Mouse (Mus musculus) intestine, embryonic 16.5 days (tissue): Measurements from ENCODE around the gene Spns2. TPM values are rescaled to one million over a fixed set of nuclear protein-coding genes. Genes with fewer than 3 reads are reported as not detected.

Source experiments
- ATAC-seq: fragments of 200-750 bp; cut with Nextera tagmentation; 2 replicates; pipeline ENCODE4 v1.8.0; 2017; ENCODE audit warnings: moderate TSS enrichment, moderate library complexity
- H3K27ac ChIP-seq: fragments of 300-500 bp; sonication (generic); 2 replicates; pipeline ENCODE4 v1.5.1; 2014; ENCODE audit warnings: mild to moderate bottlenecking, low read length
- H3K27me3 ChIP-seq: fragments of 300-500 bp; sonication (generic); replicated peaks from 2 replicates; pipeline ENCODE4 v1.6.1; 2014; ENCODE audit warnings: low read length, control low read depth, mixed read lengths; ENCODE audit not compliant: control insufficient read depth, insufficient read depth
- H3K36me3 ChIP-seq: fragments of 300-500 bp; sonication (generic); 2 replicates; pipeline ENCODE4 v1.6.1; 2014; ENCODE audit warnings: low read length, control low read depth; ENCODE audit not compliant: control insufficient read depth, insufficient read depth
- H3K4me1 ChIP-seq: fragments of 300-500 bp; sonication (generic); 2 replicates; pipeline ENCODE4 v1.6.1; 2014; ENCODE audit warnings: low read length, control low read depth, mixed read lengths; ENCODE audit not compliant: control insufficient read depth, insufficient read depth
- H3K4me2 ChIP-seq: fragments of 300-500 bp; sonication (generic); 2 replicates; pipeline ENCODE4 v1.6.1; 2014; ENCODE audit warnings: low read depth, low read length, control low read depth
- H3K4me3 ChIP-seq: fragments of 300-500 bp; sonication (generic); 2 replicates; pipeline ENCODE4 v1.5.1; 2014; ENCODE audit warnings: mild to moderate bottlenecking, low read length
- H3K9ac ChIP-seq: fragments of 300-500 bp; sonication (generic); 2 replicates; pipeline ENCODE4 v1.6.1; 2014; ENCODE audit warnings: low read depth, low read length
- H3K9me3 ChIP-seq: fragments of 300-500 bp; sonication (generic); 2 replicates; pipeline ENCODE4 v1.6.1; 2016; ENCODE audit warnings: low read length, control low read depth; ENCODE audit not compliant: control insufficient read depth
- WGBS: fragments of 180-500 bp; shearing (Covaris S2); extraction: QIAGEN DNeasy Blood & Tissue Kit; methylation state at CpG from one replicate; pipeline ENCODE4 v1.1.7; 2014; 5-methylcytosine and 5-hydroxymethylcytosine counted together
- polyA plus RNA-seq: library from polyadenylated mRNA; unstranded; fragments of >200 nt; fragmentation: Nextera tagmentation; extraction: Ambion mirVana; gene quantifications from 2 replicates; pipeline ENCODE4 v1.2.1, GENCODE M21; 2015

Gene Spns2
- polyA plus RNA-seq, 1 experiment from 2014 or later, result 5.9 TPM

DNA sequence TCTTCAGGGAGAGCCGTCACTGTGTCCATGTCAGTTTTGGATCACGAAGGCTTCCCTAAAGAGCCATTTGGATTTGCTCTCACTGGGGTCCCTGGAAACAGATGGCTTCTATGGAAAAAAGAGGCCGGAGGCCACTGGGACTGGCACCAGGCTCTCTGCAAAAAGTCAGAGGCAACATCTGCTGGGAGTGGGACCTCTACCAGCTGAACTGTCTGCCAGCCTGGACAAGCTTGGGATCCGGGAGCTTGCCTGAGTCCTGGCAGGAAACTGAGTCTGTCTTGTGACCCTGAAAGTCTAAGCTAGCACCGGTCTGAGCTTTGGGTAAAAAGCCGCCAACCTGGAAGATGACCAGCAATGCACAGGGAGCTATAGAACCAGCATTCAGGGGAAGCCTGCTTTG is 18.3 kb downstream of the Spns2 start:
- H3K4me2 ChIP-seq, result no peak overlapping the region
- no peaks in the 10 kb centered on the region for H3K36me3 ChIP-seq
- H3K9ac ChIP-seq, result no peak overlapping the region
- ATAC-seq, result no peak
- H3K9me3 ChIP-seq, result no peaks in the 10 kb centered on the region
- H3K27ac ChIP-seq, result no peak overlapping the region
- WGBS, result 82% methylated on average over 6 of the region's 6 CpGs
- H3K4me3 ChIP-seq, result no peak overlapping the region
- peaks cover 55% of the 10 kb centered on the region for H3K4me1 ChIP-seq
- H3K27me3 ChIP-seq, result no peaks in the 10 kb centered on the region

DNA sequence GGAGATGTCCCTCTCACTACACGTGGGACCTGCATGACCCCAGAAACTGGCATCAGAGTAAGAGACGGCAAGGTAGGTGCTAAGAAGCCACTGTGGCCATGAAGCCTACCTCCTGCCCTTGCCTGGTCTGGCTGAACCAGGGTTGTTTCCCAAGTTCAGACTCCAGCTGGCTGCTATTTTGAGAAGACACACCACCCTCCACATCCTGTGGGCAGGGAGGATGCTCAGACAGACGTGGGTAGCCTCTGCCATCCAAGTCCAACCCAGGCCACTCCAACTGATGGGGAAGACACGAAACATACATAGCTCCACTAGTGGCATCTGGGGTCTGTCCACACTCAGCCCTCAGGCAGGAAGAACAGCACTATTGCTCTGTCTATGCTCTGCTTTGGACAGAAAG is 19.7 kb downstream of the Spns2 start:
- Histone ChIP-seq H3K36me3 (no peaks in the 10 kb centered on the region), H3K9me3 (no peaks in the 10 kb centered on the region), H3K4me2 (no peak overlapping the region), H3K27ac (peak overlapping the region; percentile 47; the same call in 1 of the 2 replicates), H3K4me3 (no peak overlapping the region), H3K27me3 (no peaks in the 10 kb centered on the region), H3K9ac (no peak overlapping the region), H3K4me1 (peaks cover 56% of the 10 kb centered on the region)
- WGBS, result 66% methylated on average over 4 of the region's 4 CpGs
- ATAC-seq, result no peak

DNA sequence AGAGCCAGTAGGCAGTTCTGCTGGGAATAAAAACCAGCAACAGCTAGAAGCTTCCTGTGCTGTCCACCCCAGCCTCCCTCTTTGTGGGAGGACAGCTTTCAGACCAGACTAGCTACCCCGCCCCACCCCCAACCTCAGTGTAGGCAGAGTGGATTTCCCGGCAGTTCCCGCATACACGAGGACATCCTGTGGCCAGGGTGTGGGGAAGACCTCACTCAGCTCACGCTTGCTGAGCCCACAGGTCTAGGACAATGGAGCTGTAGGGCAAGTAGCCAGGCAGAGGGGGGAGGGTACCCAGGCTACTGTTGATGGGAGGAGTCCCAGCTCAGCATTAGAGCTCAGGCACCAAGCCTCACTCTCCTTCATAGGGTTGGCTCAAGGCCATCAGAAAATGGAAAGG is 20.5 kb downstream of the Spns2 start:
- H3K27me3 ChIP-seq, result no peaks in the 10 kb centered on the region
- 0 out of 2 replicates have a peak overlapping the region, but pooled peaks have one; percentile 2 for H3K9ac ChIP-seq
- no peaks in the 10 kb centered on the region for H3K9me3 ChIP-seq
- H3K4me3 ChIP-seq, result no peak overlapping the region
- no peaks in the 10 kb centered on the region for H3K36me3 ChIP-seq
- H3K4me2 ChIP-seq, result no peak overlapping the region
- peaks cover 48% of the 10 kb centered on the region for H3K4me1 ChIP-seq
- 33% methylated on average over 5 of the region's 5 CpGs for WGBS
- ATAC-seq, result peak; percentile 29
- peak overlapping the region; percentile 21 for H3K27ac ChIP-seq

DNA sequence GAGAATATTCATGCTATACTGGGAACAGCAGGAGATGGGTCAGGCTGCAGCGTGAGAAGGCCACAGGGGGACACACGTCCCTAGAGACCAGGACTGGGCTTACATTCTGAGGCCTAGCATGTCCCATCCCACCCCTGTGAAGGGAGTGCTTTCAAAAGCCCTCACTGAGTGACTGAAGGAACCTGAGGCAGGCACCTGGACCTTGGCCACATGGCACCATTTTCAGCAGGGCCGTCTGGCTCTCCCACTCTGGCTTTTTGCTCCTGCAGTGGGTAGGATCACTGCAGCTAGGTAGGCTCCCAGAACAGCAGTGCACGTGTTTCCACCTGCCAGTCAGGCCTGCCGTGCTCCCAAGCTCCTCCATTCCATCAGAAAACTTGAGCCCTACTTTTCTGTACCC is 21.2 kb downstream of the Spns2 start:
- Histone ChIP-seq H3K4me3 (no peak overlapping the region), H3K4me2 (no peak overlapping the region), H3K27ac (peak overlapping the region; percentile 21), H3K9me3 (no peaks in the 10 kb centered on the region), H3K9ac (no peak overlapping the region), H3K27me3 (no peaks in the 10 kb centered on the region), H3K4me1 (peaks cover 43% of the 10 kb centered on the region), H3K36me3 (no peaks in the 10 kb centered on the region)
- ATAC-seq, result no peak
- WGBS, result 62% methylated on average over 5 of the region's 5 CpGs

DNA sequence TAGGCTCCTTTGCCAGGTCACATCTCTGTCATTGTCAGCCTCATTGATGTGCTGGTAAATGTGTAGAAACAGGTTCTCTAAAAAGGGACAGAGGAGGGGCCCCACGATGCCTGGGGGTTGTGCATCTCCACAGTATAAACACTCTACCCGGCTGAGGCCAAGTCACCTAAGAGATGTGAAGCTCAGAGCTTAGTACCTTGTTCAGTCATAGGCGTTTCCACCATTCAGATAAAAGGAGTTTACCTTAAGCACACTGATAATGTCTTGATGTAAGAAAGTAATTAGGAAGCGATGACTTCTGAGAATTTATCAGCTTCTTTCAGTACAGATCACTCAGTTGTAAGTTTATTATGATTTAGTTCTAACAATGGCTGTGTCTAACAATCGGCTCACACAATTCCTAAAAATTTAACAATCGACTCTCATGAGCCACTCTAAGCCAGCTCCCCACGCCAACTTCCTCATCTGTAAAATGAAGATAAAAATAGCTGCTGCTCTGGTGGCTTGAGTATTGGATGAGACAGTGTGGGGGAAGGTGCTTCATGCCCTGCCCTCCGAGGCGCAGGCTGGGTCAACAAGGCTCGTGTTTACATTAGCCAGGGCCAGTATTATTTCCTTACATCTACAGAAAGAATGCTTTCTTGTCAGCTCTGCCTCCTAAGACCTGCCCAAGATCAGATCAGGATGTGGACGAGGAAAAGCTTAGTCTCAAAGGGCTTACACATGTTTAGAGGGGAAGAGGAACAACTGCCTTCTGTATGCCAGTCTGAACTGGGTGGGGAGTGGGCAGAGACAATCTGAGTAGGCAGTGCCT is 22.8 kb downstream of the Spns2 start:
- WGBS, result 14% methylated on average over 11 of the region's 11 CpGs
- Histone ChIP-seq H3K36me3 (no peaks in the 10 kb centered on the region), H3K9me3 (no peaks in the 10 kb centered on the region), H3K27me3 (no peaks in the 10 kb centered on the region), H3K27ac (peak overlapping the region; percentile 83), H3K4me1 (peaks cover 33% of the 10 kb centered on the region), H3K4me2 (peak overlapping the region; percentile 30; the same call in 1 of the 2 replicates), H3K4me3 (no peak overlapping the region), H3K9ac (peak overlapping the region; percentile 33)
- ATAC-seq, result peak; percentile 85

DNA sequence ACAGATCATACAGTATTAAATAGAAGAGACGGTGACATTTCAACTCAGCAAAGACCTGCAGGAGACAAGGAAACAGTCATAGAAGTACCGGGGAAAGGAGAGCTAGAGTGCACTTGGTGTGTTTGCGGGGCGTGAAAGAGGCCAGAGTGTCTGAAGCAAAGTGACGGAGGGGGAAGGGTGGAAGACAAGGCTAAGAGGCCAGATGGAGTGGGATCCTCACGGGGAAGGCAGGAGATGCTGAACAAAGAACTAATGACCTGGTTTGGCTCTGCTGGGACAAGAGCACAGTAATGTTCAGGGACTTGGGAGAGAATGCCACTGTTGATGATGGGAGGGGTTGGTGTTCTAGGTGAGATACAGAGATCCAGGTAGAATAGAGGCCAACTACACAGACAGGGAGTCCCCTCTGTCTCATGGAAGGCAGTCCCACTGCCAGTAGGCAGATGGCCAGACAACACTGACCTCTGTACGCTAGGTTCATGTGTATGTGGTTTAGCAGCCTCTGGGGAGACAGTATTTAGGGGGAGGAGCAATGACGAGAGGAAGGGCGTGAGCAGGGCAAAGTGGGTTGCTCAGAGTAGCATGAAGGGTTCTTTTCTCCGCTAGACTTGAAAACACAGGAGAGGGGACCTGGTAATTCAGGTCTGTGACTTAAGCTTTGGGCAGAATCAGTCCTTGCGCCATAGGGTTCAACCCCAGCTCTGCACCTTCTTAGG is 23.6 kb downstream of the Spns2 start:
- Histone ChIP-seq H3K27me3 (no peaks in the 10 kb centered on the region), H3K36me3 (no peaks in the 10 kb centered on the region), H3K27ac (peak overlapping the region; percentile 83), H3K4me2 (0 out of 2 replicates have a peak overlapping the region, but pooled peaks have one; percentile 30), H3K9ac (0 out of 2 replicates have a peak overlapping the region, but pooled peaks have one; percentile 24), H3K9me3 (no peaks in the 10 kb centered on the region), H3K4me1 (peaks cover 31% of the 10 kb centered on the region), H3K4me3 (no peak overlapping the region)
- 47% methylated on average over 11 of the region's 11 CpGs for WGBS
- peak; percentile 40 for ATAC-seq

DNA sequence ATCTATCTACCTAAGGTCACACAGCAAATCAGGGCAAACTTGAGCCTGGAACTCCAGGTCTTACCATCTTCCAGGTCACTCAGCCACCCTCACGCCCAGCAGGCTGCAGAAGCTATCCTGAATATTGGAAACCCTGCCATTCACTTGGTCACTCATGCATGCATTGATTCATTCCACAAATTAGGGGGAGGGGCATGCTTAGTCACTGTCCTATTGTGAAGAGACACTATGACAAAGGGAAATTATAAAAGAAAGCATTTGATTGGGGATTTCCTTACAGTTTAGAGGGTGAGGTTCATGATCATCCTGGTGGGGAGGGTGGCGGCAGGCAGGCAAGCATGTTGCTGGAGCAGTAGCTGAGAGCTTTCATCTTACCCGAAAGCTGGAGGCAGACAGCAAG is 24.9 kb downstream of the Spns2 start:
- H3K36me3 ChIP-seq, result 0 out of 2 replicates have a peak, but pooled peaks cover 2% of the 10 kb centered on the region
- no peaks in the 10 kb centered on the region for H3K27me3 ChIP-seq
- H3K9ac ChIP-seq, result no peak overlapping the region
- no peak overlapping the region for H3K4me2 ChIP-seq
- H3K4me1 ChIP-seq, result peaks cover 31% of the 10 kb centered on the region
- no peak overlapping the region for H3K27ac ChIP-seq
- no peak for ATAC-seq
- WGBS, result 77% methylated on average over 3 of the region's 3 CpGs
- H3K9me3 ChIP-seq, result no peaks in the 10 kb centered on the region
- H3K4me3 ChIP-seq, result no peak overlapping the region

DNA sequence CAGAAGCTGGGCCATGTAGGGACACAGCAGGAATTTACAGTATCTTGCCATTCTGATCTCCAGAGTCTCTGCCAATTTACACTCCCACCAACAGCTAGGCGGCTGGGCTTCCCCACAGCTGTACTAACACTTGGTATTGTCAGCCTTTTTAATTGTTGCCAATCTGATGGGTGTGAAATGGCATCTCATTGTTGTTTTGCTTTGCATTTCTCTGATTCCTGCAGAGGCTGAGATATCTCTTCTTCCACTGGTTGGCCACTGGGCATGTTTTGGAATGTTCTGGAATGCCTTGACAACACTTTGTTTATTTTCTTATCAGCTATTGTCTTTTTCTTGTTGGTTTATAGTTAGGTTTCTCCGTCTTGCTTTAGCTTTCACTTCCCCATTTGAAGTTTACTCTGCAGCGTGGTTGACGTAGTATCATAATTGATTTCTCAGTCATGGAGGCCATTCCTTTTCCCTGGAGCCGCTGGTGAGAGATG is 28.2 kb downstream of the Spns2 start:
- no peak overlapping the region for H3K27ac ChIP-seq
- 43% methylated on average over 5 of the region's 5 CpGs for WGBS

DNA sequence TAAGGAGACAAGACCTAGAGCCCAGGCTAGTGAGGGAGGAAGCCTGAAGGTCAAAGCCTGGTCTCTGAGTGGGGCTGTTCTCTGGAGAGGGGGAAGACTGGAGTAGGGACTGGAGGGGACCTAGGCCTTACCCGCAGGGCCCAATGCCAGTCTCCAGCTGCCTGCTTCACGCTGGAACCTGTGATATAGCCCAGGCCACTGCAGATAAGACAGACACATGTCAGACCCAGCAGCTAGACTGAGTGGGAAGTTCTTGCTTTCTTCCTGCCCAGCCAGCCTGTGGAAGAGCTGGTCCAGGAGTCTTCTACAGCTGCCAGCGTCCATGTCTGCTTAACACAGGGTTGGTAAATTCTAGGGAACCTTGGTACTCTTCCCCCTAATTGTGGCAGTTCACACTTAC is 31.2 kb downstream of the Spns2 start:
- H3K9me3 ChIP-seq, result no peaks in the 10 kb centered on the region
- peak overlapping the region; percentile 26 for H3K27ac ChIP-seq
- H3K9ac ChIP-seq, result no peak overlapping the region
- no peak overlapping the region for H3K4me3 ChIP-seq
- WGBS, result 71% methylated on average over 3 of the region's 3 CpGs
- H3K4me2 ChIP-seq, result no peak overlapping the region
- no peaks in the 10 kb centered on the region for H3K27me3 ChIP-seq
- 0 out of 2 replicates have a peak, but pooled peaks cover 2% of the 10 kb centered on the region for H3K36me3 ChIP-seq
- ATAC-seq, result peak; percentile 9; the same call in 1 of the 2 replicates
- peaks cover 11% of the 10 kb centered on the region; the same call in 1 of the 2 replicates for H3K4me1 ChIP-seq

More for the DNA sequence above, 28.2 kb downstream of the Spns2 start:
- Histone ChIP-seq H3K9ac (no peak overlapping the region), H3K4me2 (no peak overlapping the region), H3K36me3 (0 out of 2 replicates have a peak, but pooled peaks cover 2% of the 10 kb centered on the region), H3K27me3 (no peaks in the 10 kb centered on the region), H3K4me3 (no peak overlapping the region), H3K9me3 (no peaks in the 10 kb centered on the region), H3K4me1 (peaks cover 22% of the 10 kb centered on the region)
- ATAC-seq, result no peak
